Mouse (Mus musculus) limb, embryonic 10.5 days (tissue): ENCODE results near the gene Ptms. TPM values are rescaled to one million over a fixed set of nuclear protein-coding genes. Genes with fewer than 3 reads are reported as not detected.
"Not testable (repeated sequence)": the region's sequence is repeated elsewhere in the genome, so short reads cannot be mapped to it uniquely, and the experiment has no call there.

Source experiments
- DNase-seq: peaks from one replicate; pipeline ENCODE4 v3.0.0-alpha.2; 2017; ENCODE audit warnings: low spot score
- H3K27ac ChIP-seq: fragments of 300-500 bp; sonication (generic); 2 replicates; pipeline ENCODE4 v1.5.1; 2016; ENCODE audit warnings: mild to moderate bottlenecking
- H3K27me3 ChIP-seq: fragments of 300-500 bp; sonication (generic); 2 replicates; pipeline ENCODE4 v1.6.1; 2016; ENCODE audit warnings: low read depth, mild to moderate bottlenecking; ENCODE audit not compliant: poor library complexity, severe bottlenecking
- H3K36me3 ChIP-seq: fragments of 300-500 bp; sonication (generic); 2 replicates; pipeline ENCODE4 v1.6.1; 2016; ENCODE audit warnings: mild to moderate bottlenecking, moderate library complexity
- H3K4me1 ChIP-seq: fragments of 300-500 bp; sonication (generic); 2 replicates; pipeline ENCODE4 v1.6.1; 2016
- H3K4me3 ChIP-seq: fragments of 300-500 bp; sonication (generic); 2 replicates; pipeline ENCODE4 v1.5.1; 2016; ENCODE audit warnings: mild to moderate bottlenecking, moderate library complexity
- H3K9me3 ChIP-seq: fragments of 300-500 bp; sonication (generic); replicated peaks from 2 replicates; pipeline ENCODE4 v1.6.1; 2016; ENCODE audit warnings: mild to moderate bottlenecking
- WGBS: fragments of 180-500 bp; shearing (Covaris S2); methylation state at CpG from one replicate; pipeline ENCODE4 v1.1.7; 2016; 5-methylcytosine and 5-hydroxymethylcytosine counted together
- polyA plus RNA-seq: library from polyadenylated mRNA; unstranded; fragments of >200 nt; fragmentation: Nextera tagmentation; extraction: Ambion mirVana; gene quantifications from 2 replicates; pipeline ENCODE4 v1.2.1, GENCODE M21; 2016

Ptms gene
- polyA plus RNA-seq, 1 experiment from 2014 or later, result 208 TPM

DNA sequence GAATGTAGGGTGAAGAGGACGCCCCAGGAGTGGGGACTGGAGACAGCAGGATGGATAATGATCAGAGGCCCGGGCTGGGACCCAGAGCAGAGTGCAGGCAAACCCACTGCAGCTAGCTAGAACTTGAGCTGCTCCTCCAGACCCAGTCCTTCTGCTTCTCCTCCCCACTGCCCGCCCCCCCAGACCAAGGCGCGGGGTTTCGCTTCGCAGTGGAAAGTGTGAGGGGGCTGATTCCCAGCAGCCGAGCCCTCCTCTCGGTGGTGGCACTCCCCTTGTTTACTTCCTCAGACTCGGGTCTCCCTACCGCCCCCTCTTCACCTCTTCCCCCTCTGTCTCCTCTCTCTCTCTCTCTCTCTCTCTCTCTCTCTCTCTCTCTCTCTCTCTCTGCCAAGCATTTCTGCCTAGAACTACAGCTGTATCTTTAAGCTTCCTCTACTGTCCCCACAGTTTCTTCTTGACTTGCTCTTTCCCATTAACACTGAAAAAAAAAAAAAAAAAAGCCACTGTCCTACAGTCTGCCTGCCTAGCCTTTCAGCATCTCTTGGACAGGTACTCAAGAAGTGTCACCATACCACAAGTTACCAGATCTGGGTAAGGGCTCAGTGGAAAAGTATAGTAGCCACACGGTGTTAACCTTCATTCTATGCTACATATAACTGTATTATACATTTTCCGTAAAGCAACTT, 8.2 kb downstream of the Ptms start, which contains the start of gene Lag3:
Gene Lag3 (minus strand): TSS at position 173 of the 686 bp plus-strand sequence.
- WGBS, result 14% methylated on average over 13 of the region's 13 CpGs
- Histone ChIP-seq H3K27me3 (peaks cover 48% of the 10 kb centered on the region), H3K9me3 (no peaks in the 10 kb centered on the region), H3K4me3 (0 out of 2 replicates have a peak within 1 kb of the TSS, but pooled peaks have one; percentile 6), H3K4me1 (peaks cover 52% of the 10 kb centered on the region), H3K36me3 (peaks cover 30% of the 10 kb centered on the region), H3K27ac (peak within 1 kb of the TSS; percentile 84; the same call in 1 of the 2 replicates)
- DNase-seq, result no peak

DNA sequence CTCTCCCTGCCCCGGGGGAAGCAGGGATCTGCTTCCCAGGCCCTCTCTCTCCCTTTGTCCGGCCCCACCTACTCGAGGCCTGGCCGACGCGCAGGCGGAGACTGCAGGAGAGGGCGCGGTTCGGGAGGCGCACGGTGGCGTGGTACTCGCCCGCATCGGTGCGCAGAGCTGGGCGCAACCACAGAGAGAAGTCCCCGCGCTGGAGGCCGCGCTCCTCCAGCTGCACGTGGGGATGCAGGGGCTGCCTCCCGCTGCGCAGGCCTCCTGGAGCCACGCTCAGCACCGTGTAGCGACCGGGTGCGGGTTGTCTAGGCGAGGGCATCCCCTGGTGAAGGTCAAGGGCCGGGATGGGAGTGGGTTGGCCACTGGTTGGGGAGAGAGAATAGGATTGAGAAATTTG, 9.9 kb downstream of the Ptms start:
- Histone ChIP-seq H3K27ac (peak overlapping the region; percentile 84), H3K4me1 (peaks cover 43% of the 10 kb centered on the region), H3K27me3 (peaks cover 48% of the 10 kb centered on the region), H3K4me3 (peak overlapping the region; percentile 45), H3K36me3 (peaks cover 28% of the 10 kb centered on the region), H3K9me3 (no peaks in the 10 kb centered on the region)
- peak; percentile 64 for DNase-seq
- 2% methylated on average over 32 of the region's 32 CpGs for WGBS

DNA sequence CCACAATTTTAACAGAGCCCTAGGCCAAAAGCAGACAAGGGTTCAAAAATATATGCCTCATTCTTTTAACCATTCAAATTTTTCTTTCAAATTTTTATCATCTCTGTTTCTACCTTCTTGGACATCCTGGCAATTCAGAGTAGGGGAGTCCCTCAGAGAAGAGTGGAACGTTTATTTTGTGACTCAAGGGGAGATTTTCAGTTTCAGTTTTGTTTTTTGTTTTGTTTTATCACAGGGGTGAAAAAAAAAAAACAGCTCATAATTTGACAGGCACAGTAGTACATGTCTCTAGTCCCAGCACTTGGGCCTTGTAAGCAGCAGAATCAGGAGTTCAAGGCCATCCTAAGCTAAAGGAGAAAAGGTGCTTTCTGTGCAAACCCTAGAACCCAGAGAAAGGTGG, 12.1 kb downstream of the Ptms start:
- Histone ChIP-seq H3K27me3 (peaks cover 37% of the 10 kb centered on the region), H3K36me3 (peaks cover 6% of the 10 kb centered on the region), H3K4me3 (no peak overlapping the region), H3K4me1 (peaks cover 43% of the 10 kb centered on the region), H3K9me3 (no peaks in the 10 kb centered on the region), H3K27ac (no peak overlapping the region)
- WGBS, result 88% methylated on average over 1 of the region's 1 CpGs
- no peak for DNase-seq

DNA sequence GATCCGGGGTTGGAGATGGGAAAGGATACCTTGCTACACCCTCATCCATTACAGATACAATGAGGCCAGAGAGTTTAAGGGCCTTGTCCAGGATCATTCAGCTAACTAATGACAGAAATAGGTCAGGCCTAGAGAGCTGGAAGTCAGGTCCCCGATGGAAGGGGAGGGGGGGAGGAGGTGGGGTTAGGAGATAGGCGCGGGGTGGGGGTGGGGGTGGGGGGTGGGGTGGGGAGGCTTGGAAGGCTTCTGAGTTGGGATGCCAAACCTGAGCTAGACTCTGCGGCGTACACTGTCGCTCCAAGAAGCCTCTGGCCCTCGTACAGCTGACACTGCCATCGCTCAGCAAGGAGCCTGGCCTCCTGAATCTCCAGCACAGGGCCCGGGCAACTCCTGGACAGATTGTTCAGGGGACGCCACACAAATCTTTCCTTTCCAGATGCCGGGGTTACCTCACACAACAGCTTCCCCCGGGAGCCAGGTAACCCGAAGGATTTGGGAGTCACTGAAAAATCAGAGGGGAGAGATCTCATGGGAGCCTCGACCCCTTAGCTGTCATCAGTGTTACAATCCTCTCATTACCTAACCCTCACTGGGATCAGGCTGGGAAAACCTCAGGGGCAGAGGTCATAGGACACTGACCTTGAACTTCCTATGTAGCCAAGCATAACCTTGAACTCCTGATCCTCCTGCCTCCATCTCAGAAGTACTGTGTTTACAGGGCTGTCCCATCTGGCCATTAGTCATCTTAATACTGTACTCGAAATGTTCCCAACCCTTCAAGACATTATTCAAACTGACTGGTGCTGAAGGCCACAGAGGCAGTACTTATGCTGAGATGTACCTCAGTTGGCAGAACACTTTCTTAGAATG, 14.7 kb downstream of the Ptms start:
- Histone ChIP-seq H3K4me1 (peaks cover 32% of the 10 kb centered on the region), H3K36me3 (no peaks in the 10 kb centered on the region), H3K27me3 (peaks cover 23% of the 10 kb centered on the region), H3K4me3 (peak overlapping the region; percentile 65), H3K27ac (peak overlapping the region; percentile 98), H3K9me3 (no peaks in the 10 kb centered on the region)
- 37% methylated on average over 15 of the region's 16 CpGs for WGBS
- no peak for DNase-seq

DNA sequence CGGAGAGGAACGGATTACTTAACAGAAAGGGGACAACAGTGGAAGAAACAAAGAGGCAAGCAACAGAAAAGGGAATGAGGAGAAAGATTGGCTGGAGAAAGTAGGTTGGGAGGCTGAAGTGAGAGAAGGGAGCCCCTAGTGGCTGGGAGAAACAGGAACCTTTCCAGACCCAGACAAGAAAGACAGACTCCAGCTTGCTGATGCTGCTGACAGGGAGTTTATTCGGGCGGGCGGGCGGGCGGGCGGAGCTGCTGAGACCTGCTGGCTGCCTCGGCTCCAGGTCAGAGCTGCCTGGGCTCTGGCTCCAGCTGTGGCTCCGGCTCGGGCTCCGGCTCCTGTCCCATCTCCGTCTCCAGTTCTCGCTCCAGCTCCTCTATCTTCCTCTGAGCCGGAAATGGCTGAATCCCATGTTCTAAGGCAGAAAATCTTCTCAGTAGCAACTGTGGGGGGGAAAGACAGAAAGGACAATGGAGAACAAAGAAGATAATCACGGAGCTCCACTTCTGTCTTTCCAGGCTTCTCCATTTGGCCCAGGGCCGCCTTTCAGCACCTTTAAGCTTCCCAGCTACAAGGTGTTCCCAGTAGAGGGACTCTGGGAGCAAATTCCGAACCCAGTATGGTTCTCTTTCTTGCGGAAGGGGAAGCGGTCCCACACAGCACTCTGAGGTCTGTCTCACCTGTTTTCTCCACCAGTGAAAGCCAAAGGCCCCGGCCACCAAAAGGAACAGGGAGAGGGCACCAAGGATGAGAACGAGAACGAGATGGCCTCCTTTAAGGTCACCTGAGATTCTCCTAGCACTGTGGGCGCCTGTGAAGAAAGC, 15.5 kb downstream of the Ptms start:
- Histone ChIP-seq H3K9me3 (no peaks in the 10 kb centered on the region), H3K27me3 (peaks cover 14% of the 10 kb centered on the region), H3K27ac (peak overlapping the region; percentile 98), H3K4me1 (peaks cover 24% of the 10 kb centered on the region), H3K4me3 (peak overlapping the region; percentile 65), H3K36me3 (no peaks in the 10 kb centered on the region)
- WGBS, result 10% methylated on average over 24 of the region's 24 CpGs
- peak; percentile 77 for DNase-seq

DNA sequence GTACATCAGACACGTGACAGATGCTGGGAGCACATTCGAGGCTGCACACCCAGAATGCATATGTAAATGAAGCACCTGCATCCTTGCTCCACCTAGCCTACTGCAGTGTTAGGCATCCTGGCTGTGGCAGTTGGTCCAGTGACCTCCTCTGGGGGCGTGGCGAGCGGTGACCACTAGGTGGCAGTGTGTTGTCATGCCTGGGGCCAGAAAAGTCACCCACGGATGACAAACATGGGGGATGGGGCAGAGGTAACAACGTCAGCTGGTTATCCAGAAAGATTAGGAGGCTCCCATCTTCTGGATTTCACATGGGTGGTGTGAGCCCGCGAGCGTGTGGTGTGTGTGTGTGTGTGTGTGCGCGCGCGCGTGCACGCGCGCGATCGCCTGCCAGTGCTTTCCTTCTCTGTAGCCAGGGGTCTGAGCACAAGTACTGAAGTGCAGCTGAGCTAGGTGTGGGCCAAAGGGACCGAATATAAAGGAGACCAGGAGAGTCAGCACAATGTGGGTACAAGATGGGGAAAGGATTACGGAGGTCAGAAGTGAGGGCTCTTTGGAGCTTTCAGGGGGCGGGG, 16.2 kb downstream of the Ptms start:
- H3K9me3 ChIP-seq, result no peaks in the 10 kb centered on the region
- peak overlapping the region; percentile 65 for H3K4me3 ChIP-seq
- H3K36me3 ChIP-seq, result no peaks in the 10 kb centered on the region
- H3K27me3 ChIP-seq, result peaks cover 7% of the 10 kb centered on the region
- H3K27ac ChIP-seq, result peak overlapping the region; percentile 98
- peak; percentile 98 for DNase-seq
- H3K4me1 ChIP-seq, result peaks cover 24% of the 10 kb centered on the region
- WGBS, result under 1% methylated on average over 23 of the region's 23 CpGs

DNA sequence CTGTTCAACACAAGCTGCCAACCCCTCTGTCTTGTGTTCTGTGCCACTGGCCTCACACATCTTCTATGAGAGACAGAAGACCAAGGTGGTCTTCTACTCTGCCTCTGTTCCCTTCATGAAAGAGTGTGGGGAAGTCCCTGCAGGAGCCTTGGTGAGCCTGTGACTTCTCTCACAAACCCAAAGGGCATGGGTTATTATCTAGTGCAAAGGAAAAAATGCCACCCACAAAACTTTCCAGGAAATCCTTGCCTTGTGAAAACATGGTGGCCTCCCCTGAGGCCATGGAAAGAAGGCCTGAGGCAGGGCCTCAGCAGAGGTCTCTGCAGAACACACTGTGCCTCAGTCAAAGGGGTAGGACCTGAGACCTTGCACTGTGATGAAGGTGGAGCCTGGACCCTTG, 18.1 kb downstream of the Ptms start:
- Histone ChIP-seq H3K4me3 (no peak overlapping the region), H3K4me1 (peaks cover 24% of the 10 kb centered on the region), H3K27ac (0 out of 2 replicates have a peak overlapping the region, but pooled peaks have one; percentile 19), H3K36me3 (no peaks in the 10 kb centered on the region), H3K9me3 (no peaks in the 10 kb centered on the region), H3K27me3 (no peaks in the 10 kb centered on the region)
- no peak for DNase-seq

DNA sequence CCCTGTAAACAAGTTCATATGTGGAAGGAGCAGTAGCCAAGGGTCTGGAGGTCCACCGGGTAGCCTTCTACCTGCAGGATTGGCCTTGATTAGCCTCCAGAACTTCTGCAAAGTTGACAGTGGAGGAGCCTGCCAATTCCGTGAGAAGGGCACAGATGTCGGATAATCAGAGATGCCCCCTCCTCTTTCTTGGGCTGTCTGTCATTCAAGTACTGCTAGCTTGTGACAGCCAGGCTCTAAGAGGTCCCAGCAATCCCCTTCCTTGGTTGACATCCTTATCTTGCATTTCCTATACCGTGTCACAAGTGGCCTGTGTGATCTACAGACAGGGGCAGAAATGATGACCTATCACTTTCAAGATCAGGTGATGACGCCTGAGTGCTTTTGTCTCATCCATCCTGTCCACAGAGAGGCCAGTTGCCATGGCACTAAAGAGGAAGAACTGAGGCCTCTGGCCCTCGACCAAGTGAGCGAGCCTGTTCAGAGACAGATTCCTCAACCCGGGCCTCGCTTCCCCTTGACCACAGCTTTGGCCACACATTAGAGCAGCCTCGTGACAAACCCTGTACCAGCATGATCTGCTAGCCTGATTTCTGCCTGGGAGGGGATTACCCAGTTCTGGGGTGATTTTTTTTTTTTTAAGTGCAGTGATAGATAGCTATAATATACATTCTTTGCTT, 19.0 kb downstream of the Ptms start:
- Histone ChIP-seq H3K4me3 (no peak overlapping the region), H3K36me3 (no peaks in the 10 kb centered on the region), H3K4me1 (peaks cover 24% of the 10 kb centered on the region), H3K27ac (no peak overlapping the region), H3K9me3 (no peaks in the 10 kb centered on the region), H3K27me3 (no peaks in the 10 kb centered on the region)
- WGBS, result 67% methylated on average over 10 of the region's 10 CpGs
- DNase-seq, result no peak

DNA sequence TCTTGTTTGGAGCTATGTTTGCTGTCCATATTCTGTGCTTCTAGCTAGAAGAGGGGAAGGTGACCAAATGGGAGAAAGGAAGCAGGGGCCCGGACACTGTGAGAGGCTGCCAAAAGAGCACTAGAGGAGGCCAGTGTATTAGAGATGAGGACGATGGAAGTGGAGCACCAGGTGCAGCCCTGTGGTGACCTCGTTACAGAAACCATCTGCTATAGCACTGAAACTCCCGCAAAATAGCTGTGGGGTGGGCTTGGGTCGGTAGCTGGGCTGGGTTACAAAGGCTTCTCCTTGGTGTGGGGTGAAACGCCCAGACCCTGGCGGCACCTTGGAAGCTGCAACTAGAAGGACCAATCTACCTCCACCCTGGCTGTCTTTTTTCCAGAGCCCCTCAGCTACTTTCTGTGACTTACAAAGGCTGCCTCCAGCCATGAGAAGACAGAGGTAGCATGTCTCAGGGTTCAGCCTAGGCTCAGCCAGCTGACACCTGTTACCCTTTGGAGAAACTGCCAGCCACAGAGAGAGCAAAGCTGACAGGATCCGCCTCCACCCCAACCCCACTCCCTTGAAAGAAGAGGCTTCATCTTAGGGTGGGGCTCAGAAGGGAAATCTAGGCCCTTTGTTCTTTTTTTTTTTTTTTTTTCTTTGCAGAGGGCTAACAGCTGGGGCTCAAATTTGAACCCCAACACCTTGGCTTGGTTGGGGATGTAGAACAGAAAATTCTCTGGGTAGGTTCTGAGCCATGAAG, 19.7 kb downstream of the Ptms start:
- Histone ChIP-seq H3K27ac (no peak overlapping the region), H3K4me3 (no peak overlapping the region), H3K9me3 (no peaks in the 10 kb centered on the region), H3K36me3 (no peaks in the 10 kb centered on the region), H3K27me3 (no peaks in the 10 kb centered on the region), H3K4me1 (peaks cover 19% of the 10 kb centered on the region)
- WGBS, result 57% methylated on average over 8 of the region's 8 CpGs
- DNase-seq, result no peak

DNA sequence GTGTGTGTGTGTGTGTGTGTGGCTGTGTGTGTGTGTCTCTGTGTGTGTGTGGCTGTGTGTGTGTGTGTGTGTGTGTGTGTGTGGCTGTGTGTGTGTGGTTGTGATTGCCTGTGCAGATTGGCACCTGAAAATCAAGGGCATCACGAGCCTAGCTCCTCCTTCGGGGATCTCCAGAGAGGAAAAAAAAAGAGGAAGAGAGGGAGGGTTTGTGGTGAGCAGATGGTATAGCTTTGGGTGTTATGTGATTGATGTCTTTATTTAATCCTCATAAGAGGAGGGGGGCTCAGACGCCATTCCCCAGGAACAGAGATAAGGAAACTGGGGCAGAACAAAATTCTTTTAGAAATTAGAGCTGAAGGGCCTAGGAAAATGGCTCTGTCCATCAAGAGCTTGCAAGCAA, 21.5 kb downstream of the Ptms start:
- Histone ChIP-seq H3K36me3 (no peaks in the 10 kb centered on the region), H3K27ac (no peak overlapping the region), H3K4me1 (peaks cover 2% of the 10 kb centered on the region; the same call in 1 of the 2 replicates), H3K4me3 (no peak overlapping the region), H3K27me3 (no peaks in the 10 kb centered on the region), H3K9me3 (no peaks in the 10 kb centered on the region)
- 53% methylated on average over 3 of the region's 3 CpGs for WGBS
- DNase-seq, result no peak

DNA sequence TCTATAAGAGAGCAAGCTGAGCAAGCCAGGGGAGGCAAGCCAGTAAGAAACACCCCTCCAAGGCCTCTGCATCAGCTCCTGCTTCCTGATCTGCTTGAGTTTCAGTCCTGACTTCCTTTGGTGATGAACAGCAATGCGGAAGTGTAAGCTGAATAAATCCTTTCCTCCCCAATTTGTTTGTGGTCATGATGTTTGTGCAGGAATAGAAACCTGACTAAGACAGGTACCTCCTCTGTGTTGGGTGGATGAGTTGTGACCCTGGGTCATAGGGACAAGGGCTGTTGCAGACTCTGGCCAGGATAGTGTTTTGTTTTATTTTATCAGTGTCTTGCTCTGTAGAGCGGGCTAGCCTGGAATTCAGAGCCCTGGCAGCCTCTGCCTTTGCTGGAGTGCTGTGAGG, 25.8 kb downstream of the Ptms start:
- DNase-seq, H3K4me3 ChIP-seq: not testable (repeated sequence)
- 91% methylated on average over 2 of the region's 2 CpGs for WGBS

More for the DNA sequence above, 25.8 kb downstream of the Ptms start:
- H3K9me3 ChIP-seq, H3K36me3 ChIP-seq, H3K27me3 ChIP-seq, H3K27ac ChIP-seq, H3K4me1 ChIP-seq: not testable (repeated sequence)
